Mouse (Mus musculus) lung, embryonic 16.5 days (tissue): ENCODE data around the gene Gm26620. TPM values are rescaled to one million over a fixed set of nuclear protein-coding genes. Genes with fewer than 3 reads are reported as not detected.

ENCODE experiments used
- ATAC-seq: fragments of 200-750 bp; cut with Nextera tagmentation; 2 replicates; pipeline ENCODE4 v1.8.0; 2017; ENCODE audit warnings: low read depth, mild to moderate bottlenecking, moderate library complexity
- H3K27ac ChIP-seq: fragments of 300-500 bp; sonication (generic); 2 replicates; pipeline ENCODE4 v1.5.1; 2014; ENCODE audit warnings: mild to moderate bottlenecking, control low read depth, low read length
- H3K27me3 ChIP-seq: fragments of 300-500 bp; sonication (generic); 2 replicates; pipeline ENCODE4 v1.6.1; 2014; ENCODE audit warnings: low read depth, low read length, mixed read lengths; ENCODE audit not compliant: control insufficient read depth, insufficient read depth
- H3K36me3 ChIP-seq: fragments of 300-500 bp; sonication (generic); 2 replicates; pipeline ENCODE4 v1.6.1; 2014; ENCODE audit warnings: low read length; ENCODE audit not compliant: control insufficient read depth, insufficient read depth
- H3K4me1 ChIP-seq: fragments of 300-500 bp; sonication (generic); replicated peaks from 2 replicates; pipeline ENCODE4 v1.6.1; 2014; ENCODE audit warnings: low read length, mixed read lengths; ENCODE audit not compliant: control insufficient read depth, insufficient read depth
- H3K4me2 ChIP-seq: fragments of 300-500 bp; sonication (generic); 2 replicates; pipeline ENCODE4 v1.6.1; 2014; ENCODE audit warnings: low read depth, low read length, control low read depth
- H3K4me3 ChIP-seq: fragments of 300-500 bp; sonication (generic); 2 replicates; pipeline ENCODE4 v1.5.1; 2014; ENCODE audit warnings: mild to moderate bottlenecking, low read length, control low read depth
- H3K9ac ChIP-seq: fragments of 300-500 bp; sonication (generic); 2 replicates; pipeline ENCODE4 v1.6.1; 2014; ENCODE audit warnings: low read length, control low read depth
- H3K9me3 ChIP-seq: fragments of 300-500 bp; sonication (generic); 2 replicates; pipeline ENCODE4 v1.6.1; 2016; ENCODE audit warnings: low read length; ENCODE audit not compliant: control insufficient read depth
- WGBS: fragments of 180-500 bp; shearing (Covaris S2); extraction: QIAGEN DNeasy Blood & Tissue Kit; methylation state at CpG from one replicate; pipeline ENCODE4 v1.1.7; 2014; 5-methylcytosine and 5-hydroxymethylcytosine counted together
- polyA plus RNA-seq: library from polyadenylated mRNA; unstranded; fragments of >200 nt; fragmentation: Nextera tagmentation; extraction: Ambion mirVana; gene quantifications from 2 replicates; pipeline ENCODE4 v1.2.1, GENCODE M21; 2015

The Gm26620 gene
- polyA plus RNA-seq, 1 experiment from 2014 or later = 0.20 TPM

DNA sequence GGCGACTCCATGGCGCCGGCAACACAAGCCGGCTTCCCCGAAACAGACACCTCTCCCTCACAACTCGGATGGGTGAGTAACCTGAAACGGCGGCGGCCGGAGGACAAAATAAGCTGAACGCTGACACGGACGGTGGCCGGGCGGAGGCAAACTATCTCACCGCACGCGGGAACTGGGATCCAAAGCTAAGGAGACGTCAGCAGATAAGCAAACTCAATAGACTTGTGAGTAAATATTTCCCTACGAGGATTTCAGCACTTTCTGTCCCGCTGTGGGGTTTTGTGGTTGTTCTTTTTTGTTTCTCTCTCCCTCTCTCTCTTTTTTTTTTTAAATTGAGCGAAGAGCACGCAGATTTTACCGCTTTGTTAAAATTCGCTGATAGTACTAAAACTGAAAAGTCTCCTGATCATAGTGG, 17.2 kb upstream of the Gm26620 start, which contains the start of gene Atf6:
Atf6 (minus strand) TSS at position 81 of the 415 bp plus-strand sequence.
- WGBS = 0% methylated on average over 25 of the region's 25 CpGs
- Histone ChIP-seq H3K9ac (peak within 1 kb of the TSS; percentile 90), H3K9me3 (no peaks in the 10 kb centered on the region), H3K4me1 (peaks cover 7% of the 10 kb centered on the region; the same call in 1 of the 2 replicates), H3K4me3 (peak within 1 kb of the TSS; percentile 92), H3K4me2 (peak within 1 kb of the TSS; percentile 80), H3K36me3 (0 out of 2 replicates have a peak, but pooled peaks cover 2% of the 10 kb centered on the region), H3K27me3 (no peaks in the 10 kb centered on the region), H3K27ac (peak within 1 kb of the TSS; percentile 74)
- peak; percentile 86 for ATAC-seq

DNA sequence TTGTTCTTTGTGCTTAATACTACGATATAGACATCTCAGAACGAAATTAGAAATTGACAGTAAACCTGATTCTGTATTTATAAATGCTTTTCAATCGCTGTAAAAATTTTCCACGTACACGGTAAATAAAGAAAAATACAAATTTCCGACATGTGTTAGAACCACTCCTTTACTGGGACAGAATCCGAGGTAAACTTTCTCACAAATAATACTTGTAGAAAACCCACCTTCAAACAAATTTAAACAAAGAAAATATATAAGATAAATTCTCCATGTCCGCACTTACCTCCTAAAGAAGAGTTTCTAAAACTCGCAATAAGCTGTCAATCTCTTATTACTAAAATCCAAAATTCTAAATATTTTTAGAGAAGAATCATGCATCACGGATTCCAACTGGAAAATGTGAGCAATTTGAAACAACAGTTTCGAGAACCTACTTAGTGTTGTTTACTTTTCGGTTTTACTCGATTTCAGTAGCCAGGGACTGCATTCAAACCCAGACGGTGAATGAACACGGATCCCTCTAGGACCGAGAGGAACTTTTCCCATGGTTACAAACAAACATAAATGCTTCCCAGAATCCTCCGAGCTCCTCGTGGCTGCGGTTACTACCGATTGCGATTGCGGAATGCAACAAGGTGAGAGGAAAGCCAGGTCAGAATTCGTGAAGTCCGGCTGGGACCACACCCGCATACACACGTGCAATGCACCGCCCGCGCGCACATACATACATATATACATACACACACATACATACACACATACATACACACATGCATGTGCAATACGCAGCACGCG, 16.6 kb upstream of the Gm26620 start:
- under 1% methylated on average over 33 of the region's 33 CpGs for WGBS
- Histone ChIP-seq H3K27me3 (no peaks in the 10 kb centered on the region), H3K27ac (peak overlapping the region; percentile 74; the same call in 1 of the 2 replicates), H3K4me3 (peak overlapping the region; percentile 92), H3K9me3 (no peaks in the 10 kb centered on the region), H3K36me3 (peaks cover 4% of the 10 kb centered on the region; the same call in 1 of the 2 replicates), H3K4me2 (peak overlapping the region; percentile 80), H3K9ac (peak overlapping the region; percentile 90), H3K4me1 (peaks cover 7% of the 10 kb centered on the region; the same call in 1 of the 2 replicates)
- peak; percentile 89 for ATAC-seq

DNA sequence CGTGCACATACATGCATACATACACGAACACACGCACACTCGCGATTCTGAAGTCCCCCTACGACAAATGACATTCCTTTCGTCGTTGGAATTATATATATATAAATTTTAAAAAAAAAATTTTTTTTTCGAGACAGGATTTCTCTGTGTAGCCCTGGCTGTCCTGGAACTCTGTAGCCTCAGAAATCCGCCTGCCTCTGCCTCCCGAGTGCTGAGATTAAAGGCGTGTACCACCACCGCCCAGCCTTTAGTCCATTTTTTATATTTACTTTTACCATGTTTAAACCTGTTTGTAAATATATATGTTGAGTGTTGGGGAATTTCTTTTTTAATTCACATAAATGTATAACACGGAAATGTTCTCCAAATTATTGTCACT, 16.0 kb upstream of the Gm26620 start:
- Histone ChIP-seq H3K9ac (peak overlapping the region; percentile 71), H3K27ac (no peak overlapping the region), H3K27me3 (no peaks in the 10 kb centered on the region), H3K4me2 (peak overlapping the region; percentile 80), H3K9me3 (no peaks in the 10 kb centered on the region), H3K4me3 (peak overlapping the region; percentile 76), H3K36me3 (peaks cover 4% of the 10 kb centered on the region; the same call in 1 of the 2 replicates), H3K4me1 (peaks cover 7% of the 10 kb centered on the region; the same call in 1 of the 2 replicates)
- 15% methylated on average over 14 of the region's 14 CpGs for WGBS
- ATAC-seq = no peak; the same call in 1 of the 2 replicates

DNA sequence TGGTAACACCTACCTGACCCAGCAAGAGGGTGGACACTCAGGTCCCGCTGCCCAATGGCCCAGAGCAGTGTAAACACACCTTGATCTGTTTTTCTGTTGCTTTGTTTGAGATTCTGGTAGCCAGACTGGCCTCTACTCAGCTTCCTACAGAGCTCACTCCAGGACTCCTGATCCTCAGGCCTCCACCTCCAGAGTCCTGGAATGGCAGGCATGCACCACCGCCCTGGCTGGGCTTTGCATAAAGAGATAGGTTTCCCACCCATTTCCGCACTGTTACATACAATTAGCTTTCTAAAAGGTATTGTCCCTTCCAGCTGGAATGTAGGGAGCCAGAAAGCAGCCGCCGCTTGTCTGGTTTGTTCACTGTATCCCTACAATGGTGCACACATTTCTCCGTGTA, 13.5 kb upstream of the Gm26620 start:
- ATAC-seq = no peak
- 86% methylated on average over 6 of the region's 6 CpGs for WGBS
- no peak overlapping the region for H3K4me2 ChIP-seq
- no peak overlapping the region for H3K9ac ChIP-seq
- no peak overlapping the region for H3K27ac ChIP-seq
- H3K27me3 ChIP-seq = no peaks in the 10 kb centered on the region
- peaks cover 11% of the 10 kb centered on the region; the same call in 1 of the 2 replicates for H3K36me3 ChIP-seq
- H3K9me3 ChIP-seq = no peaks in the 10 kb centered on the region
- H3K4me1 ChIP-seq = peaks cover 7% of the 10 kb centered on the region; the same call in 1 of the 2 replicates
- no peak overlapping the region for H3K4me3 ChIP-seq

DNA sequence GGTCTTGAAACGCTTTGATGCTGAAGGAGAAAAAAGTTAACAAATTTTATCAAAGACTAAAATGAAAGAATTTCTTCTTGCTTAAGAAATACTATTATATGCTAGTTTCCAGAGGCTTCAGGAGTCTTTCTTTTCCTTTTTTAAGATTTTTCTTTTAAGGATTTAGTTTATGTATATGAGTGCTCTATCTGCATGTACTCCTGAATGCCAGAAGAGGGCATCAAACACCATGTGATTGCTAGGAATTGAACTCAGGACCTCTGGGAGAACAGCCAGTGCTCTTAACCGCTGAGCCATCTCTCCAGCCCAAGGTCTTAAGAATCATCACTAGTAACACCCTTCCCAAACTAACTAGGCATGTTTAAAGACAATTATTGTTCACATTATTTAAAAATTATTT, 12.9 kb upstream of the Gm26620 start:
- WGBS = 90% methylated on average over 2 of the region's 2 CpGs
- Histone ChIP-seq H3K9ac (no peak overlapping the region), H3K9me3 (no peaks in the 10 kb centered on the region), H3K27ac (no peak overlapping the region), H3K4me3 (no peak overlapping the region), H3K4me1 (peaks cover 3% of the 10 kb centered on the region; the same call in 1 of the 2 replicates), H3K36me3 (peaks cover 14% of the 10 kb centered on the region; the same call in 1 of the 2 replicates), H3K4me2 (no peak overlapping the region), H3K27me3 (no peaks in the 10 kb centered on the region)
- ATAC-seq = no peak

DNA sequence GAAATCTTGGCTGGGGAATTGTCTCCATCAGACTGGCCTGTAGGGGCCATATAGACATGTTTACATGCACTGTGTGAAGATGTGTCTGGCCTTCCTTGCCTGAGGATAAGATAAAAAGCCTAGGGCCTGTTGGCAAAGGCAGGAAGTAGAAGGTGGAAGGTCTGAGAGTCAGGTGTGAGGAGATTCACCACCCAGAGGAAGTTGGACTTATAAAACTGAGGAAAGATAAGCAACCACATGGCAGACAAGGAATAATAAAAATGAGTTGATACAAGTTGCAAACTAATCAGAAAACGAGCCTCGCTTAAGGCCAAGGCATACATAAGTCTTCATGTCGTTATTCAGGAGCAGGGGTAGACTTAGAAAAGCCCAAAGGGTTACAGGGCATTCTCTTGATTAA, 9.2 kb upstream of the Gm26620 start:
- no peak overlapping the region for H3K4me3 ChIP-seq
- WGBS = 77% methylated on average over 3 of the region's 3 CpGs
- peaks cover 23% of the 10 kb centered on the region; the same call in 1 of the 2 replicates for H3K36me3 ChIP-seq
- no peaks in the 10 kb centered on the region for H3K9me3 ChIP-seq
- H3K4me1 ChIP-seq = no peaks in the 10 kb centered on the region
- H3K4me2 ChIP-seq = no peak overlapping the region
- no peak overlapping the region for H3K27ac ChIP-seq
- H3K27me3 ChIP-seq = no peaks in the 10 kb centered on the region
- no peak for ATAC-seq
- no peak overlapping the region for H3K9ac ChIP-seq

DNA sequence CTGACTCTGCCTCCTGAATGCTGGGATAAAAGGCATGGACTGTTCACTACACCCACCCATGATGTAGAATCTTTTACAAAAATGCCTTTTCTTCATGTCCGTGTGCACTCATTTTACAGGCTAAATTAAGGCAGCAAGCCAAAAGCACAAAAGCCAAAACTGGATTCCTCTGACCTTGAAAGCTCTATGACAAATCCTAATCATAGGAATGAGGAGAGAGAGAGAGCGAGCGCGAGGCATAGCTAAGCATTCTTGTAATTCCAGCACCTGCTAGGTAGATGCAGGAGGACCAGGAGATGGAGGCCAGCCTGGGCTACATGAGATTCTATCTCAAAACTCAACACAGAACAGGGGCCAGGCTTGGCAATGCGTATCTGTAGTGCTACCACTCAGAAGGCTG, 8.0 kb upstream of the Gm26620 start:
- Histone ChIP-seq H3K9me3 (no peaks in the 10 kb centered on the region), H3K4me2 (no peak overlapping the region), H3K4me1 (no peaks in the 10 kb centered on the region), H3K27me3 (no peaks in the 10 kb centered on the region), H3K27ac (no peak overlapping the region), H3K4me3 (no peak overlapping the region), H3K9ac (no peak overlapping the region), H3K36me3 (peaks cover 25% of the 10 kb centered on the region; the same call in 1 of the 2 replicates)
- WGBS = 86% methylated on average over 5 of the region's 5 CpGs
- ATAC-seq = no peak

DNA sequence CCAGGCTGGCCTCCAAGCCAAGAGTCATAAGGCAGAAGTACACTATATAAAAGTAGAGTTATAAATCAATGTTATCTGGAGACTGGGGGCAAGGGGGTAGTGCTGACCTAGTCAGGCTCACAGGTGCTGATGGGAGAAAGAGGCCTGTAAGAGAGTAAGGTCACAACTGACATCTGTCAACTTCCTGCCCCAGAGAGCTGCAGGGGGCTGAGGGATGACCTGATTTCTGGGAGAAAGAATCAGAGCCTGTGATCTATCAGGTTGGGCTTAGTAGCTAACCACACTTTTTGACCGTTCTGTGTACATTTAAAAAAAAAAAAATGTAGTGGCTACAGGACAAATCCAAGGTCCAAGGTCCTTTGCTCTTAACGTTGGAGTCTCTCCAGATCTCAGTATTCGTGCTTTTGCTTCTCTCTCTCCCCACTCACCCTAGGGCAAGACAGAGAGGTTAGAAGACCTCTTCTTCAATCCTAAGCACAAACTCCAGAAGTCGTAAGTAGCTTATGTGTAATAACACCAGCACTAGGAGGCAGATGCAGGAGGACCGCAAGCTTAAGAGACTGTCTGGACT, 1.9 kb upstream of the Gm26620 start:
- Histone ChIP-seq H3K9ac (no peak overlapping the region), H3K4me3 (no peak overlapping the region), H3K36me3 (peaks cover 11% of the 10 kb centered on the region; the same call in 1 of the 2 replicates), H3K27ac (no peak overlapping the region), H3K27me3 (no peaks in the 10 kb centered on the region), H3K4me2 (no peak overlapping the region), H3K9me3 (no peaks in the 10 kb centered on the region), H3K4me1 (peaks cover 6% of the 10 kb centered on the region)
- ATAC-seq = no peak
- WGBS = 67% methylated on average over 5 of the region's 5 CpGs

DNA sequence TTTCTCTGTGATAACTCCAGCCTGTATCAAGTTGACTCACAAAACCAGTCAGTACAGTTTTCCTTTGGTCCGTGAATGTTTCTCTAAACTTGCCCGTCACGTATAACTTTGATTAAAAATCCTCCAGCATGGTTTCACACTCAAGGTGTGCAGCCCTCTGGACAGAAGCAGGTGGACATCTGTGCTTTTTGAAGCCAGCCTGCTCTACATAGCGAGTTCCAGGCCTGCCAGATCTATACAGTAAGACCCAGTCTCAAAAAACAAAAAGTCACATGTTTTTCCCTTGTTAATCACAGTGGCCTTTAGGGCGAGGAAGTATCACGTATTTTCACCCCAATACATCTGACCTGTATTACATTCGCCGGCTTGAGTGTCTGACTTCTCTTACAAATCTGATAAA, 475 bp upstream of the Gm26620 start:
- Histone ChIP-seq H3K36me3 (peaks cover 8% of the 10 kb centered on the region; the same call in 1 of the 2 replicates), H3K4me1 (peaks cover 6% of the 10 kb centered on the region), H3K27me3 (no peaks in the 10 kb centered on the region), H3K27ac (no peak overlapping the region), H3K4me2 (peak overlapping the region; percentile 92), H3K9ac (peak overlapping the region; percentile 96), H3K4me3 (peak overlapping the region; percentile 98), H3K9me3 (no peaks in the 10 kb centered on the region)
- no peak for ATAC-seq
- WGBS = 8% methylated on average over 8 of the region's 8 CpGs
